Mouse (Mus musculus): ENCODE results near the gene Lhfpl4. TPM values are rescaled to one million over a fixed set of nuclear protein-coding genes. Genes with fewer than 3 reads are reported as not detected.

The Lhfpl4 gene
- polyA plus RNA-seq, 1 experiment: not detected

DNA sequence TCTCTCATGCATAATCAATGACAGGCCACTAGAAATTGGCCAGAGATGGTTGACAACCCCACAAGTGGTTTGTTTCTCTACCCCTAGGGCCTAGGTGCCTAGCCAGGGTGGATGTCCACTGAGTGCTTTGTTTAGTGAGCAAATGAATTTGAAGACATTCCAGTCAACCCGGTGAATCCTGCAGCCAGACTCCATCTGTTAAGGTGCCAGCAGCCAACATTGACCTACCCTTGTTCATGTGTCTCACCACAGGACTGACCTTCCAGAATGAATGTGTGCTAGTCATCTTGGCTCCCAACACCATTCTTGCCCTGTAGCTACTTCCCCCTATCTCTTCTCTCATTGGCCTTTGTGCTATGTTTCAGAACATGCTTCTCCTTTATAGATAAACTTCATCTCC is 33.2 kb downstream of the Lhfpl4 start:
- WGBS: 75% methylated on average over 1 of the region's 1 CpGs
- H3K4me3 ChIP-seq (replicated peaks; ENCODE audit: control insufficient read depth, low read depth, low read length): no peak overlapping the region
- H3K4me1 ChIP-seq (ENCODE audit: control insufficient read depth, insufficient read depth, low read length): no peaks in the 10 kb centered on the region

GRCm38 (mm10) chr6:113160106-113160505 is 35.1 kb downstream of the Lhfpl4 start:
- WGBS: 88% methylated on average over 10 of the region's 10 CpGs
- H3K27ac ChIP-seq (ENCODE audit: control insufficient read depth, insufficient read depth, low read depth, low read length, poor library complexity): no peak overlapping the region
- H3K4me3 ChIP-seq (replicated peaks; ENCODE audit: control insufficient read depth, low read depth, low read length): no peak overlapping the region
- no peak for TF ChIP-seq CTCF (IDR thresholded peaks at IDR 0.05; ENCODE audit: control insufficient read depth, insufficient read depth, low read length)
- TF ChIP-seq POLR2A (IDR thresholded peaks at IDR 0.05; ENCODE audit: borderline replicate concordance, control insufficient read depth, low read depth, low read length): no peak
- H3K4me1 ChIP-seq (ENCODE audit: control insufficient read depth, insufficient read depth, low read length): no peaks in the 10 kb centered on the region

More for the DNA sequence above, 33.2 kb downstream of the Lhfpl4 start:
- H3K27ac ChIP-seq (ENCODE audit: control insufficient read depth, insufficient read depth, low read depth, low read length, poor library complexity): no peak overlapping the region
- TF ChIP-seq CTCF (IDR thresholded peaks at IDR 0.05; ENCODE audit: control insufficient read depth, insufficient read depth, low read length) (no peak), POLR2A (IDR thresholded peaks at IDR 0.05; ENCODE audit: borderline replicate concordance, control insufficient read depth, low read depth, low read length) (no peak)

- no peak overlapping the region for H3K27ac ChIP-seq (ENCODE audit: control insufficient read depth, insufficient read depth, low read depth, low read length, poor library complexity)
- 88% methylated on average over 4 of the region's 4 CpGs for WGBS
- H3K4me3 ChIP-seq (replicated peaks; ENCODE audit: control insufficient read depth, low read depth, low read length): no peak overlapping the region
- H3K4me1 ChIP-seq (ENCODE audit: control insufficient read depth, insufficient read depth, low read length): no peaks in the 10 kb centered on the region
- TF ChIP-seq POLR2A (IDR thresholded peaks at IDR 0.05; ENCODE audit: borderline replicate concordance, control insufficient read depth, low read depth, low read length) (no peak), CTCF (IDR thresholded peaks at IDR 0.05; ENCODE audit: control insufficient read depth, insufficient read depth, low read length) (no peak)
These were observed 39.1 kb downstream of the Lhfpl4 start for GRCm38 (mm10) chr6:113156064-113156463.

DNA sequence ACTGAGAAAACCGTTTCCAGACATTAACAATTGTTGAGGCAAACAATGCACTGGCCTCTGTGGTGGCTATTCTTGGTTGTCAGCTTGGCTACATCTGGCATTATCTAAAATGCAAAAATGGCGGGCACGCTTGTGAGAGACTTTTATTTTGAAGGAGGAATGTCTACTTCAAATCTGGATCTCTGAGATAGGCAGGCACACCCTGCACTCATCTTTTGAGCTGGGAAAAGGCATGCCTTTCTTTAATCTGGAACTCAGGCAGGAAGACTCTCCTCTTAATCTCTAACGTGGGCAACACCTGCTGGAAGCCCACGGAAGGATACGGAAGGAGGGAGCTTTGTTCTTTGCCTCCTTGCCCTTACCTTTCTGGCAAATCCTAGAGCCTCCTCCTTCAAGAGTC is 40.3 kb downstream of the Lhfpl4 start:
- no peak for TF ChIP-seq CTCF (IDR thresholded peaks at IDR 0.05; ENCODE audit: control insufficient read depth, insufficient read depth, low read length)
- no peak for TF ChIP-seq POLR2A (IDR thresholded peaks at IDR 0.05; ENCODE audit: borderline replicate concordance, control insufficient read depth, low read depth, low read length)
- Histone ChIP-seq H3K4me3 (replicated peaks; ENCODE audit: control insufficient read depth, low read depth, low read length) (no peak overlapping the region), H3K27ac (ENCODE audit: control insufficient read depth, insufficient read depth, low read depth, low read length, poor library complexity) (no peak overlapping the region), H3K4me1 (ENCODE audit: control insufficient read depth, insufficient read depth, low read length) (no peaks in the 10 kb centered on the region)
- 75% methylated on average over 6 of the region's 6 CpGs for WGBS

- WGBS: 96% methylated on average over 8 of the region's 8 CpGs
- no peak overlapping the region for H3K27ac ChIP-seq (ENCODE audit: control insufficient read depth, insufficient read depth, low read depth, low read length, poor library complexity)
- H3K4me1 ChIP-seq (ENCODE audit: control insufficient read depth, insufficient read depth, low read length): no peaks in the 10 kb centered on the region
- TF ChIP-seq POLR2A (IDR thresholded peaks at IDR 0.05; ENCODE audit: borderline replicate concordance, control insufficient read depth, low read depth, low read length) (no peak), CTCF (IDR thresholded peaks at IDR 0.05; ENCODE audit: control insufficient read depth, insufficient read depth, low read length) (no peak)
- no peak overlapping the region for H3K4me3 ChIP-seq (replicated peaks; ENCODE audit: control insufficient read depth, low read depth, low read length)
These were observed 41.1 kb downstream of the Lhfpl4 start for GRCm38 (mm10) chr6:113154071-113154470.

DNA sequence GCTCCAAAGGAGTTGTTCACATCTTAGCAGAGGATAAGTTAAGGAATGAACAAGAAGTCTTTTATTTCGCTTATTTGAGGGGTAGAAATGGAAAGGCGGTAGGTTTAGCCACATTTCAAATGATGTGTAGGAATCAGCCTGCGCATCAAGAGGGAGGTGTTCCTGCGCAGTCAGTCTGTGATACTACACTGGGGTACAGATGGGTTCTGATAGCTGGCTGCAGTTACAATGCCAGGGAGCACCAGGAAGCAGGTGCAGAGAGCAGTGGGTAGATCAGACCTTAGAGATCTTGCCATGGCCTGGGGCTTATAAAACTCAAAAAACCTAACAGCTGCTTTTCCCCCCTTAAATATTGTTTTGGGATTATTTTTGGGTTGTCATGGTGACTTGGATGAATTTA is 49.9 kb downstream of the Lhfpl4 start:
- H3K27ac ChIP-seq (ENCODE audit: control insufficient read depth, insufficient read depth, low read depth, low read length, poor library complexity): no peak overlapping the region
- 83% methylated on average over 4 of the region's 4 CpGs for WGBS
- H3K4me3 ChIP-seq (replicated peaks; ENCODE audit: control insufficient read depth, low read depth, low read length): no peak overlapping the region
- TF ChIP-seq POLR2A (IDR thresholded peaks at IDR 0.05; ENCODE audit: borderline replicate concordance, control insufficient read depth, low read depth, low read length): no peak
- no peak for TF ChIP-seq CTCF (IDR thresholded peaks at IDR 0.05; ENCODE audit: control insufficient read depth, insufficient read depth, low read length)
- H3K4me1 ChIP-seq (ENCODE audit: control insufficient read depth, insufficient read depth, low read length): no peaks in the 10 kb centered on the region

- no peak overlapping the region for H3K4me3 ChIP-seq (replicated peaks; ENCODE audit: control insufficient read depth, low read depth, low read length)
- no peak overlapping the region for H3K27ac ChIP-seq (ENCODE audit: control insufficient read depth, insufficient read depth, low read depth, low read length, poor library complexity)
- no peaks in the 10 kb centered on the region for H3K4me1 ChIP-seq (ENCODE audit: control insufficient read depth, insufficient read depth, low read length)
- WGBS: 100% methylated on average over 1 of the region's 1 CpGs
- TF ChIP-seq CTCF (IDR thresholded peaks at IDR 0.05; ENCODE audit: control insufficient read depth, insufficient read depth, low read length) (no peak), POLR2A (IDR thresholded peaks at IDR 0.05; ENCODE audit: borderline replicate concordance, control insufficient read depth, low read depth, low read length) (no peak)
These were observed 50.4 kb downstream of the Lhfpl4 start for GRCm38 (mm10) chr6:113144764-113145163.

- Histone ChIP-seq H3K27ac (ENCODE audit: control insufficient read depth, insufficient read depth, low read depth, low read length, poor library complexity) (no peak overlapping the region), H3K4me1 (ENCODE audit: control insufficient read depth, insufficient read depth, low read length) (no peaks in the 10 kb centered on the region), H3K4me3 (replicated peaks; ENCODE audit: control insufficient read depth, low read depth, low read length) (no peak overlapping the region)
- no peak for TF ChIP-seq POLR2A (IDR thresholded peaks at IDR 0.05; ENCODE audit: borderline replicate concordance, control insufficient read depth, low read depth, low read length)
- no peak for TF ChIP-seq CTCF (IDR thresholded peaks at IDR 0.05; ENCODE audit: control insufficient read depth, insufficient read depth, low read length)
- WGBS: 52% methylated on average over 1 of the region's 1 CpGs
These were observed 53.6 kb downstream of the Lhfpl4 start for GRCm38 (mm10) chr6:113141389-113142094.

GRCm38 (mm10) chr6:113133360-113133759 is 61.8 kb downstream of the Lhfpl4 start:
- TF ChIP-seq CTCF (IDR thresholded peaks at IDR 0.05; ENCODE audit: control insufficient read depth, insufficient read depth, low read length): no peak
- TF ChIP-seq POLR2A (IDR thresholded peaks at IDR 0.05; ENCODE audit: borderline replicate concordance, control insufficient read depth, low read depth, low read length): no peak
- Histone ChIP-seq H3K27ac (ENCODE audit: control insufficient read depth, insufficient read depth, low read depth, low read length, poor library complexity) (no peak overlapping the region), H3K4me3 (replicated peaks; ENCODE audit: control insufficient read depth, low read depth, low read length) (no peak overlapping the region), H3K4me1 (ENCODE audit: control insufficient read depth, insufficient read depth, low read length) (no peaks in the 10 kb centered on the region)
- 84% methylated on average over 2 of the region's 2 CpGs for WGBS
